Mouse (Mus musculus) bone marrow macrophage, adult 2 months (primary cell): ENCODE data around the gene Mprip. TPM values are rescaled to one million over a fixed set of nuclear protein-coding genes. Genes with fewer than 3 reads are reported as not detected.
"Not testable (repeated sequence)": the region's sequence is repeated elsewhere in the genome, so short reads cannot be mapped to it uniquely, and the experiment has no call there.

Source experiments
- H3K27ac ChIP-seq: 2 replicates; pipeline ENCODE4 v1.5.1; 2012; ENCODE audit warnings: low read depth, low read length; ENCODE audit not compliant: insufficient read depth
- H3K4me1 ChIP-seq: 2 replicates; pipeline ENCODE4 v1.6.1; 2012; ENCODE audit warnings: low read length; ENCODE audit not compliant: control insufficient read depth, insufficient read depth
- H3K4me3 ChIP-seq: 2 replicates; pipeline ENCODE4 v1.5.1; 2012; ENCODE audit warnings: mild to moderate bottlenecking, low read length, moderate library complexity; ENCODE audit not compliant: insufficient read depth
- CTCF ChIP-seq: IDR thresholded peaks from 2 replicates; pipeline ENCODE4 v1.5.1; 2012; ENCODE audit warnings: low read depth, mild to moderate bottlenecking, low read length, moderate library complexity
- POLR2A ChIP-seq: IDR thresholded peaks from 2 replicates; pipeline ENCODE4 v1.6.1; 2012; ENCODE audit warnings: mild to moderate bottlenecking, low read depth, low read length, borderline replicate concordance
- polyA plus RNA-seq: library from polyadenylated mRNA; stranded (reverse); fragments of >200 nt; gene quantifications from 2 replicates; pipeline ENCODE4 v1.2.4, GENCODE M21; 2012; ENCODE audit not compliant: missing spikeins, insufficient read depth, insufficient read length

The Mprip gene
- 52.4 and 55.9 TPM in 2 replicates for polyA plus RNA-seq

DNA sequence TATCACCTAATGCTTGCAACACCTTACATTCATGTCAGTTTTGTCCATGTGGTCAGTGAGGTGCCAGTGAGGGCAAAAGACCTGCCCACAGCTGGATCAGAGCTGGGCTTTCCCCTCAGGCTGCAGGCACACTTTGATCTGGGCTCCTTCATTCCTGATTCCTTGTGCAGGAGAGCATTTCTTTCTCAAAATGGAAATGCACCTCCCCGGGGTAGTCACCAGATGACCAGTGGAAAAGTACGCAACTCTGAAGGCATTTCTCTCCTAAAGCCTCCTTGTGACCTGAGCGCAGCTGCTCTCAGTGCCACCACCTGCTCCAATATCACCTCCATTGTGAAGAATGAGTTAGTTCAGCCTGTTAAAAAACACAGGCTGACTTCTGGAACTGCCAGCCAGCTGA lies at the start of gene Mprip:
Gene Mprip (plus strand): TSS at position 301 of the 400 bp plus-strand sequence.
- TF ChIP-seq CTCF (no peak), POLR2A (no peak)
- H3K4me3 ChIP-seq, result peak within 1 kb of the TSS; percentile 85
- H3K4me1 ChIP-seq, result peaks cover 50% of the 10 kb centered on the region
- no peak within 1 kb of the TSS for H3K27ac ChIP-seq

DNA sequence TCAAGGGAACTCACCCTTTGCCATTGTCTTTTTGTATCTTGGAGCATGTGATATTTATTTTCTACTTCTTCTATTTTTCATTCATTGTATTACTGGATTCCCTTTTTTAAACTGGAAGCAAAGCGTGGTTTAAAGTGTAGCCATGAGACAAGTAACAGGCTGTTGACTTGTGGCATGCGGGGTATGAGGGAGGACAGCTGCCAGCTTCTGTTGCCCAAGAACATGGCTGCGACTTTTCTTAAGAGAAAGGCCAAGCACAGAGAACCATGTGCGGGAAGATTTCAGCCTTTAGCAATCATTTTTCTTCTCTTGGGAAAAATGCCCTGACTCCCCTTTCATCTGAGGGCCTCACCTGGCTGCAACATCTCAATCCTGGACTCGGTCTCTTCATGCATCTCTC lies 49.5 kb upstream of the Mprip start:
- Histone ChIP-seq H3K4me1 (no peaks in the 10 kb centered on the region), H3K27ac (no peak overlapping the region), H3K4me3 (no peak overlapping the region)
- TF ChIP-seq CTCF (no peak), POLR2A (no peak)

DNA sequence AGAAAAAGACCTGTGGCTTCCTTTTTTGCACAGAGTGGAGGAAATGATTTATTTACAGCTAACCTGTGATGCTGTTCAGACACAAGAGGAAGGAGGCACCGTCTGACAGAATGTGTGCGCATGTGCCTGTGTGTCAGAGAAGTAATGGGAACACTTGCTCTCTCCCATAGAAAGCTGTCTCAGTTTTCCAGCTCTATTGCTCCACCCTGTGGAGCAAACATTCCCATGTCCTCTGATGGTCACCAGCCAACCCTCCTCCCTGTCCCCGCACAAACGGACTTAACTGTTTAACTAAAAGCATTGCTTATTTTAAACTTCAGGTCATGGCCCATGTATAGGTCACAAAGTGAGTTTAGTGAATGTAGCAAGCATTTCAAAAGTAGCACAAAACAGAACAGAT lies 47.0 kb upstream of the Mprip start:
- no peak for TF ChIP-seq POLR2A
- peak; percentile 22; the same call in 1 of the 2 replicates for TF ChIP-seq CTCF
- no peaks in the 10 kb centered on the region for H3K4me1 ChIP-seq
- H3K4me3 ChIP-seq, result no peak overlapping the region
- H3K27ac ChIP-seq, result no peak overlapping the region

DNA sequence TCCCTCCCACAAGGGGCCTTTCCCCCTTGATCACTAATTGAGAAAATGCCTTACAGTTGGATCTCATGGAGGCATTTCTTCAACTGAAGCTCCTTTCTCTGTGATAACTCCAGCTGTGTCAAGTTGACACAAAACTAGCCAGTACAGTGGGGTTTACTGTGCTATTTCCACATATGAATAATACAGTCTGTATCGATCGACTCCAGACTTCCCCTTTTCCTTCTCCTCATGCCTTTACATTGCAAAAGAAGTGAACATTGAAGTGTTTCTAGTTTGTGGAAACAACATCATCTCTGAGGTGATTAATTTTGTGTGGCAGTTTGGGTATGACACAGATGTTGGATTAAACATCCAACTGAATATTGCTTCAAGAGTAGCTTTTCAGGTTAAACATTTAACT lies 44.1 kb upstream of the Mprip start:
- not testable (repeated sequence) for H3K27ac ChIP-seq, H3K4me3 ChIP-seq, H3K4me1 ChIP-seq

DNA sequence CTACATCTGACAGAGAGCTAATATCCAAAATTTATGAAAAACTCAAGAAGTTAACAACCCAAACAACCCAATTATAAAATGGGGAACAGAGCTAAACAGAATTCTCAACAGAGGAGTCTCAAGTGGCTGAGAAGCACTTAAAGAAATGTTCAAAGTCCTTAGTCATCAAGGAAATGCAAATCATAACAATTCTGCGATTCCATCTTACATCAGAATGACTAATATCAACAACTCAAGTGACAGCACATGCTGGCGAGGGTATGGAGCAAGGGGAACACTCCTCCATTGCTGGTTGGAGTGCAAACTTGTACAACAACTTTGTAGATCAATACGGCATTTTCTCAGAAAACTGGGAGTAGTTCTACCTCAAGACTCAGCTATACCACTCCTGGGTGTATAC lies 38.9 kb upstream of the Mprip start:
- Histone ChIP-seq H3K27ac (no peak overlapping the region), H3K4me3 (no peak overlapping the region), H3K4me1 (peaks cover 4% of the 10 kb centered on the region)
- no peak for TF ChIP-seq CTCF
- TF ChIP-seq POLR2A, result no peak

DNA sequence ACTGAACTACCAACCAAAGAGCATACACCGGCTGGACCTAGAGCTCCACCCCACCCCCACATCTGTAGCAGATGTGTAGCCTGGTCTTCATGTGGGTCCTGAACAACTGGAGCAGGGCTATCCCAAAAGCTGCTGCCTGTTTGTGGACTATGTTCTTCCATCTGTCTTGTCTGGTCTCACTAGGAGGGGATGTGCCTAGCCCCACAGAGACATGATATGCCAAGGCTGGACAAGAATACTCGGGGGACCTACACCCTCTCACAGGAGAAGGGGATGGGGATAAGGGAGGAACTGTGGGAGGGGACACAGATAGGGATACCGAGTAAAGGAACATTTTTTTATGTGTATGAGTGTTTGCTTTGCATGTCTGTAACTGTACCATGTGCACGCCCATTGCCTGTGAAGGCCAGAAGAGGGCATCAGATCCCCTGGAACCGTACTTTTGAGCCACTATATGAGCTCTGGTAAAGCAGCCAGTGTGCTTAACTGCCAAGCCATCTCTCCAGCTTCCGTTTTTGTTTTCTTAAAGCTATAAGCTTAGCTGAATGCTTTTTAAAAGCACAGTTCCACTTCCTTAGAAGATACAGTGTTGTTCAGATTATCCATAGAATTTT lies 37.0 kb upstream of the Mprip start:
- TF ChIP-seq POLR2A (no peak), CTCF (peak; percentile 61; the same call in 1 of the 2 replicates)
- Histone ChIP-seq H3K27ac (no peak overlapping the region), H3K4me3 (no peak overlapping the region), H3K4me1 (peaks cover 4% of the 10 kb centered on the region)

DNA sequence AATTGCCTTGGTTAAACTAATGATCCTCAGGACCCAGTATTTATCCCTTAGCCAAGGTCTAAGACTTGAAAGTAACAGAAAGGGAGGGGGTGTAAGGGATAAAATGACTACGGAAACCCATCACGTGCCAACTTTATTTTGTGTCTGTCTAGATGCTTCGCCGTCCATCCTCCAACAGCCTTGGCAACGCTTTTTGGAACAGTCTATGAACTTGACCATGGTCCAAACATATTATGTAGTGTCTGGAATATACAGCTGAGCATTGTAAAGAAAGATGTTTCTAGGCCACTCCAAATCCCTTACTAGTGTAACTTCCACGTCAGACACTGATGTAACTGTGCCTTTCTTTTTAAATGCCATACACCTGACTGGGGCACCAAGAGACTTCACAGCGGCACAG lies 34.9 kb upstream of the Mprip start:
- H3K4me3 ChIP-seq, result no peak overlapping the region
- H3K4me1 ChIP-seq, result peaks cover 4% of the 10 kb centered on the region
- no peak overlapping the region for H3K27ac ChIP-seq
- TF ChIP-seq POLR2A (no peak), CTCF (no peak)

DNA sequence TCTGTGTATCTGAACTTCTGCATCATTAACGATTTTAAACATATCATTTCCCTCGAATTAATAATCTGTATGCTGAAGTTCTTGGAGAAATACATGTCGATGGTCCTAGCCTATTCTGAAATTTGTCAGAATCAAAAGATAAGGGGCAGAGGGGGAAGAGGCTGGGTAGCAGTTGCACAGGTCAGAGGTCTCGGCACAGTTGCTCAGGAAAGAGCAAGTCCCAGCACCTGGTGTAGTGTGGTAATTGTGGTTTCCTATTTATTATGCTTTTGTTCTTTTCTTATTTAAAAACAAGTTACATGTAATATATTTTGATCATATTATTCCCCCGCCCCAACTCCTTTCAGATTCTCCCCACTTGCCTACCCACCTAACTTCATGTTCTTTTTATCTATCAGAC lies 32.9 kb upstream of the Mprip start:
- TF ChIP-seq POLR2A (no peak), CTCF (no peak)
- Histone ChIP-seq H3K27ac (no peak overlapping the region), H3K4me1 (no peaks in the 10 kb centered on the region), H3K4me3 (no peak overlapping the region)

DNA sequence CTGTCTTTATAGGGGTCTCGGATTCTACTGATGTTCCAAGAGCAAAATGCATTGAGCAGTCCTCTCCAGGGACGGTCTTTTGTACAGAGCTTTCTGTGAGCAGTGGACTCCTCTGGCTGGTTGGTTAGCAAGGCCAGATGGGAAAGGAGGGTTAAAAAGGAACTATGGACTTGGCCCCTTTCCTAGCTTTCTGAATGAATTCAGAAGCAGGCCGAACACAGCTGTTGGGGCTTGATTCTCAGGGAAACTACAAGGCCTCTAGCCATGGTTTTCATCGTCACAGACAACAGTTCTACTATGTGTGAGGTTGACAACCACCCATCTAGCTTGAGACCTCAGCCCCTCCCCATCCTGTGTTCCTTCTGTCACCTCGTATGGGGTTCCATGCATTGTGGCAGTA lies 31.2 kb upstream of the Mprip start:
- TF ChIP-seq CTCF, result no peak
- TF ChIP-seq POLR2A, result no peak
- H3K4me3 ChIP-seq, result no peak overlapping the region

DNA sequence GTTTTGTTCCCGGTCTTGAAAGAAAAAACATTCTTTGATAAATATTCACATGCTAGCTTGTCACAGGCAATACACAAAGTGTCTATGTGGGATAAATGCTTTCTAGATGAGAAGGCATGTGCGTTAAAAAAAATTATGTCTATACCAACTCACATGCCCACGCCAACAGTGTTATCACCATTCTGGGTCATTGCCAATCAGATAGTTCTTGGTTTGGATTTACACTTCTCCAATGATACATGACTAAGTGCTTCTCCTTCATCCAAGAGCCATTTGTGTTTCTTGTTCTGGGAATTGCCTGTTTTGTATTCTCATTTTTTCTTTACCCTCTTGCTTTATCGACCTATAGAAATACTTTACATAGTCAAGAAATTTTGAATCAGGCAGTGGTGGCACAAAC lies 29.1 kb upstream of the Mprip start:
- no peak overlapping the region for H3K27ac ChIP-seq
- H3K4me3 ChIP-seq, result no peak overlapping the region
- no peak for TF ChIP-seq POLR2A
- TF ChIP-seq CTCF, result no peak
- H3K4me1 ChIP-seq, result peaks cover 6% of the 10 kb centered on the region

More for the DNA sequence above, 31.2 kb upstream of the Mprip start:
- Histone ChIP-seq H3K27ac (no peak overlapping the region), H3K4me1 (no peaks in the 10 kb centered on the region)

DNA sequence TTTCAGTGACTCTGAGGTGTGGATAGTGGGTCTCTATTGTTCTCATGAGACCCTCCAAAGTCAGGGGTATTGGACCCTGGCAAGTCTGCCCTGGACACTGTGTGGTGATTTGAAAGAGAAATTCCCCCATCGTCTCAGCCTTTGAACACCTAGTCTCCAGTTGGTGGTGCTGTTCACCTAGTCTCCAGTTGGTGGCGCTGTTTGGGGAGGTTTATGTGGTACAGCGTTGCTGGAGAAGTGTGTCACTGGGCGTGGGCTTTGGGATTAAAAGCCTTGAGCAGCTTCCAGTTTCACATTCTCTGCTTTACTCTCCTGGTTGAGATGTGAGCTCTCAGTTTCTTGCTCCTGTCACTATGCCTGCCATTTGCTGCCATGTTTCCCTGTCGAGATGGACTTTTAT lies 28.1 kb upstream of the Mprip start:
- peaks cover 15% of the 10 kb centered on the region for H3K4me1 ChIP-seq
- no peak overlapping the region for H3K4me3 ChIP-seq
- H3K27ac ChIP-seq, result no peak overlapping the region
- TF ChIP-seq POLR2A (no peak), CTCF (peak; percentile 96)
